In the genomic region with DNA sequence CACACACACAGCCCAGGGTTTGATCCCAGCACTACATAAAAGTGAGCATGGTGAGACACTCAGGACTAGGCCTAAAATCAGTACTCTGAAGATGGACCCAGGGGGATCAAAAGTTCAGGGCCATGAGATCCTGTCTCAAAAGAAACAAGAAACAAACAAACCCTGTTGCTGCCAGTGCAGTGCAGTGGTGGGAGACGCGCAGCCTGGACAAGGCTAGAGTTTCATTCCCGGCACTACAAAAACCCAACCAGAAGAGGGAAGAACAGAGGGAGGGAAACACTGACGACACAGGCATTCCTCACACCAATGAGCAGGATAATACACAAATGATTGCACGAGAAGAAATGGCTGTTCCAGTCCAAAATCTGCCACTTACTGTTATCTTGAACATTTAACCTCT, we compare ENCODE assay signal across 16 mouse cellular contexts.
"Had no signal": no experiment of that assay in that cellular context is flagged by ENCODE, and none has a peak within 500 bp of the region (broad histone marks: within the 10 kb centered on the region; RNA-seq: fewer than 3 reads in every experiment).

No protein-coding gene starts in this region.

- H3K27ac ChIP-seq: intestine, embryonic 15.5 days; left cerebral cortex, adult 2 months; liver, embryonic 13.5 days; macrophage; midbrain, embryonic 12.5 days; stomach, postnatal 0 days had no signal

- H3K9me3 ChIP-seq: intestine, embryonic 15.5 days; liver, embryonic 13.5 days; midbrain, embryonic 12.5 days had no signal

- H3K4me1 ChIP-seq: intestine, embryonic 15.5 days; liver, embryonic 13.5 days; midbrain, embryonic 12.5 days had no signal

- ATAC-seq: intestine, embryonic 15.5 days; midbrain, embryonic 16.5 days had no signal

- H3K4me3 ChIP-seq: intestine, embryonic 15.5 days; left cerebral cortex, adult 2 months; liver, embryonic 13.5 days; midbrain, embryonic 12.5 days had no signal

- DNase-seq: kidney, adult 18-20 months; kidney, adult 9 months; kidney, postnatal 14 days; layer of hippocampus, postnatal 36 days; liver, embryonic 13.5 days; lung, embryonic 14.5 days; lung, postnatal 14 days; thymus, adult 2 months; thymus, postnatal 14 days; thymus, postnatal 4 days had no signal

- H3K4me2 ChIP-seq: intestine, embryonic 15.5 days; liver, embryonic 13.5 days; lung, embryonic 14.5 days; midbrain, embryonic 12.5 days had no signal

- H3K27me3 ChIP-seq: intestine, embryonic 15.5 days; liver, embryonic 13.5 days; midbrain, embryonic 12.5 days had no signal

- H3K9ac ChIP-seq: intestine, embryonic 15.5 days; liver, embryonic 13.5 days; lung, embryonic 14.5 days; midbrain, embryonic 12.5 days had no signal
